Mouse (Mus musculus) C3H10T1/2 (cell line): ENCODE results near the gene Rps6kb2. TPM values are rescaled to one million over a fixed set of nuclear protein-coding genes. Genes with fewer than 3 reads are reported as not detected.

Source experiments
- polyA plus RNA-seq, 2 experiments: library from polyadenylated mRNA; unstranded; fragments of >200 nt; fragmentation: generic; extraction: Trizol; gene quantifications; one replicate each; pipeline ENCODE4 v1.2.1; 2012; ENCODE audit warnings: missing spikeins in 2 of 2

Rps6kb2 gene
- polyA plus RNA-seq = 10 to 100 TPM; 28.6 to 29.9 TPM

GRCm38 (mm10) chr19:4162646-4163542 is at the start of gene Rps6kb2:
Gene Rps6kb2, minus strand, starts transcription at chr19:4163354.

GRCm38 (mm10) chr19:4201291-4201909 is 38.2 kb upstream of the Rps6kb2 start, which contains the start of gene Rad9a:
Gene Rad9a, minus strand, starts transcription at chr19:4201662.

GRCm38 (mm10) chr19:4191528-4192250 is 28.5 kb upstream of the Rps6kb2 start, which contains the start of gene Ppp1ca:
Gene Ppp1ca, plus strand, starts transcription at chr19:4192065.

GRCm38 (mm10) chr19:4190831-4191334 is 27.7 kb upstream of the Rps6kb2 start, which contains the start of gene Tbc1d10c:
Gene Tbc1d10c, minus strand, starts transcription at chr19:4191284.

GRCm38 (mm10) chr19:4175368-4175947 is 12.3 kb upstream of the Rps6kb2 start, which contains the start of gene Carns1:
Gene Carns1, minus strand, starts transcription at chr19:4175479.

GRCm38 (mm10) chr19:4153232-4153654 is 9.9 kb downstream of the Rps6kb2 start, which contains the start of gene Ptprcap:
Gene Ptprcap, plus strand, starts transcription at chr19:4153604.

GRCm38 (mm10) chr19:4148491-4148806 is 14.7 kb downstream of the Rps6kb2 start, which contains the start of gene Coro1b:
Gene Coro1b, plus strand, starts transcription at chr19:4148619.

GRCm38 (mm10) chr19:4143759-4144268 is 19.3 kb downstream of the Rps6kb2 start, which contains the start of gene Cabp4:
Gene Cabp4, minus strand, starts transcription at chr19:4144033.

GRCm38 (mm10) chr19:4139446-4139845 is 23.7 kb downstream of the Rps6kb2 start, which contains the start of gene Gpr152:
Gene Gpr152, plus strand, starts transcription at chr19:4139787.

GRCm38 (mm10) chr19:4125741-4126696 is 37.1 kb downstream of the Rps6kb2 start, which contains the start of gene Aip:
Gene Aip, minus strand, starts transcription at chr19:4125858.

Other genes starting within 250 kb of the Rps6kb2 start
- gene Aldh3b1, start 233.5 kb downstream of the Rps6kb2 start, polyA plus RNA-seq = 1 to 10 TPM; 2.7 to 8.3 TPM
- gene Unc93b1, start 228.2 kb downstream of the Rps6kb2 start, polyA plus RNA-seq = under 1 TPM; 0.01 to 0.08 TPM
- under 1 TPM in 1 of 2 experiments, not detected in 1; 0.01 TPM for gene Aldh3b3, start 204.7 kb downstream of the Rps6kb2 start, polyA plus RNA-seq
- not detected for gene Aldh3b2, start 191.0 kb downstream of the Rps6kb2 start, polyA plus RNA-seq
- 10 to 100 TPM in 1 of 2 experiments, 1 to 10 TPM in 1; 7.4 to 28.3 TPM for gene Acy3, start 176.8 kb downstream of the Rps6kb2 start, polyA plus RNA-seq
- under 1 TPM in 1 of 2 experiments, not detected in 1; 0.05 TPM for gene Tbx10, start 170.6 kb downstream of the Rps6kb2 start, polyA plus RNA-seq
- gene Nudt8, start 162.8 kb downstream of the Rps6kb2 start, polyA plus RNA-seq = 10 to 100 TPM; 41.3 to 59.9 TPM
- gene Gm49405, start 162.7 kb downstream of the Rps6kb2 start, polyA plus RNA-seq = 1 to 10 TPM in 1 of 2 experiments, under 1 TPM in 1; 0.19 to 1.4 TPM
- 1 to 10 TPM in 1 of 2 experiments, under 1 TPM in 1; 0.41 to 4.0 TPM for gene Doc2g, start 160.0 kb downstream of the Rps6kb2 start, polyA plus RNA-seq
- 100 to 1,000 TPM; 253 to 401 TPM for gene Ndufv1, start 150.5 kb downstream of the Rps6kb2 start, polyA plus RNA-seq
- 1,000 to 10,000 TPM in 1 of 2 experiments, 100 to 1,000 TPM in 1; 849 to 1,247 TPM for gene Gstp1, start 125.4 kb downstream of the Rps6kb2 start, polyA plus RNA-seq
- gene Gstp2, start 117.3 kb downstream of the Rps6kb2 start, polyA plus RNA-seq = 10 to 100 TPM in 1 of 2 experiments, 1 to 10 TPM in 1; 1.8 to 13.9 TPM
- gene Gstp3, start 103.8 kb downstream of the Rps6kb2 start, polyA plus RNA-seq = under 1 TPM; 0.15 to 0.18 TPM
- gene Cabp2, start 81.8 kb downstream of the Rps6kb2 start, polyA plus RNA-seq = not detected
- gene Cdk2ap2, start 66.2 kb downstream of the Rps6kb2 start, polyA plus RNA-seq = 100 to 1,000 TPM in 1 of 2 experiments, 10 to 100 TPM in 1; 86.0 to 148 TPM
- 10 to 100 TPM; 48.2 to 61.6 TPM for gene Pitpnm1, start 63.4 kb downstream of the Rps6kb2 start, polyA plus RNA-seq
- gene Aip, start 37.5 kb downstream of the Rps6kb2 start, polyA plus RNA-seq = 100 to 1,000 TPM; 201 to 241 TPM
- gene Gpr152, start 23.6 kb downstream of the Rps6kb2 start, polyA plus RNA-seq = under 1 TPM in 1 of 2 experiments, not detected in 1; 0.09 TPM
- gene Cabp4, start 19.3 kb downstream of the Rps6kb2 start, polyA plus RNA-seq = under 1 TPM; 0.14 to 0.38 TPM
- 100 to 1,000 TPM; 256 to 440 TPM for gene Coro1b, start 14.7 kb downstream of the Rps6kb2 start, polyA plus RNA-seq
- 1 to 10 TPM; 6.5 to 9.5 TPM for gene Ptprcap, start 9.8 kb downstream of the Rps6kb2 start, polyA plus RNA-seq
- gene Carns1, start 12.1 kb upstream of the Rps6kb2 start, polyA plus RNA-seq = 10 to 100 TPM in 1 of 2 experiments, 1 to 10 TPM in 1; 1.8 to 16.2 TPM
- 1 to 10 TPM in 1 of 2 experiments, under 1 TPM in 1; 0.63 to 1.7 TPM for gene Tbc1d10c, start 27.9 kb upstream of the Rps6kb2 start, polyA plus RNA-seq
- 1,000 to 10,000 TPM in 1 of 2 experiments, 100 to 1,000 TPM in 1; 727 to 1,261 TPM for gene Ppp1ca, start 28.7 kb upstream of the Rps6kb2 start, polyA plus RNA-seq
- gene Rad9a, start 38.3 kb upstream of the Rps6kb2 start, polyA plus RNA-seq = 10 to 100 TPM; 25.1 to 36.1 TPM
- gene Clcf1, start 50.9 kb upstream of the Rps6kb2 start, polyA plus RNA-seq = 10 to 100 TPM in 1 of 2 experiments, 1 to 10 TPM in 1; 7.5 to 24.4 TPM
- 1 to 10 TPM in 1 of 2 experiments, not detected in 1; 3.9 TPM for gene AC109138.7, start 51.0 kb upstream of the Rps6kb2 start, polyA plus RNA-seq
- 100 to 1,000 TPM; 131 to 165 TPM for gene Pold4, start 68.5 kb upstream of the Rps6kb2 start, polyA plus RNA-seq
- 10 to 100 TPM in 1 of 2 experiments, 1 to 10 TPM in 1; 7.4 to 30.3 TPM for gene Ssh3, start 105.8 kb upstream of the Rps6kb2 start, polyA plus RNA-seq
- 1 to 10 TPM in 1 of 2 experiments, under 1 TPM in 1; 0.77 to 4.5 TPM for gene Ankrd13d, start 119.8 kb upstream of the Rps6kb2 start, polyA plus RNA-seq
- gene Grk2, start 142.9 kb upstream of the Rps6kb2 start, polyA plus RNA-seq = 10 to 100 TPM; 37.7 to 44.4 TPM
- 10 to 100 TPM in 1 of 2 experiments, 1 to 10 TPM in 1; 3.2 to 33.4 TPM for gene Kdm2a, start 234.9 kb upstream of the Rps6kb2 start, polyA plus RNA-seq